Mouse (Mus musculus) G1E (cell line): ENCODE measurements around the gene Taar2.

Experiments used
- CTCF ChIP-seq: IDR thresholded peaks from 2 replicates; pipeline ENCODE4 v1.5.1; 2012; ENCODE audit warnings: low read depth, low read length, inconsistent platforms, mixed read lengths
- POLR2AphosphoS5 ChIP-seq: IDR thresholded peaks from 2 replicates; pipeline ENCODE4 v1.6.1; 2012; ENCODE audit warnings: low read depth, low read length, inconsistent platforms; ENCODE audit not compliant: insufficient replicate concordance
- TAL1 ChIP-seq: conservative IDR thresholded peaks from 2 replicates; pipeline ENCODE4 v1.6.1; 2012; ENCODE audit warnings: low read depth, low read length, inconsistent platforms, mixed read lengths

DNA sequence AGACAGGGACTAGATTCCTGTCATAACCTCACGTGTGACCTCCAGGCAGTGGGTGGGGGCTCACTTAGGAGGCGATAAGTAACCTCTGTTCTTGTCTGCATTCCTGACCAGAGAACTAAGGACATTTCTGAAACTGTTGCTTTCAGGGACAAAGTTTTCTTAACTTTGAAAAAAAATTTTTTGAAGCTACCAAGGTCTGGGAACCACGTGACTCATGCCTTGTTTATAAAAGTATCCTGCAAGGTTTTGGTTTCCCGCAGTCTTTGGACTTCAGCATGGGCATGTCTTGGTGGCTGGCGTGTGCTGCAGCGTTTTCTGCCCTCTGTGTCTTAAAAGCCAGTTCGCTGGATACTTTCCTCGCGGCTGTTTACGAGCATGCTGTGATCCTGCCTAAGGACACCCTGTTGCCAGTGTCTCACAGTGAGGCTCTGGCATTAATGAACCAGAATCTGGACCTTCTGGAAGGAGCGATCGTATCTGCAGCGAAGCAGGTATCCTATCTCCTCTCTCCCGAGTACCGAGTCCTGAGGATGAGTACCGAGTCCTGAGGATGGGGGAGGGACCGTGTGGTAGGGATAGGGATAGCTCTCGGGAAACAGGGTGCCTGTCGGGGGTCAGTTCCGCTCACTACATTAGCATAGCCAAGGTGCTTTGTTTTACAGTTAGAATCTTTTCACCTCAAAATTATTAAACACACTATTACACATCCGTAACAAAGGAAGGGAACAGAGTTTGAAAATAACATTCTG, 43.6 kb upstream of the Taar2 start, which contains the start of gene Vnn1:
- TF ChIP-seq CTCF (no peak), POLR2AphosphoS5 (no peak), TAL1 (no peak)
